Mouse (Mus musculus): ENCODE measurements around the gene Apex2. TPM values are rescaled to one million over a fixed set of nuclear protein-coding genes. Genes with fewer than 3 reads are reported as not detected.
A peak's percentile ranks its signal among the peaks of the same experiment; 100 is the strongest.

Apex2 gene
- 20.2 and 21.1 TPM in 2 replicates for polyA plus RNA-seq (2014; fragmentation: Nextera tagmentation; extraction: Ambion mirVana)

DNA sequence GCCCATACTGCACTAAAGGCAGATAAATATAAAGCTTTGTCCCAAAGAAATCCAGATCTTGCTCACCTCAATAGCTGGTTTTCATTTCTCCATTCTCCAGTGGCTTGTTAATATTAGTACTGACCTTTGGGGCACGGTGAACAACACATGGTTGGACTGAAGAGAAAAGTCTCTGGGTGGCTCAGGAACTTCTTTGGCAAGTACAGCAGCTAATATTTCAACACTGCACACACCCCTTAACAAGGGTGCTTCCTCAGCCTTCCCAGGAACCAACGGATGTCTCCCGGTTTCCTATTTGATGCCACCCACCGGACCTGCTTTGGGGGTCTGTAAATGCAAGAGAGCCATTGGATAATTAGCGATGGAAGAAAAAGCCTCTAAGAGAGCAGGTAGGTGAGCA lies at the start of gene Apex2:
Apex2 (minus strand) TSS at position 173 of the 400 bp plus-strand sequence.
- no peaks in the 10 kb centered on the region for H3K27me3 ChIP-seq (ENCODE audit: control insufficient read depth, insufficient read depth, low read length)
- no peak within 1 kb of the TSS for H3K27ac ChIP-seq (ENCODE audit: low read depth, low read length)
- H3K36me3 ChIP-seq (ENCODE audit: control insufficient read depth, insufficient read depth, low read length): peaks cover 5% of the 10 kb centered on the region; the same call in 1 of the 2 replicates
- H3K9ac ChIP-seq (ENCODE audit: low read length): no peak within 1 kb of the TSS
- no peaks in the 10 kb centered on the region for H3K9me3 ChIP-seq (ENCODE audit: control insufficient read depth, low read length)
- no peak within 1 kb of the TSS for H3K4me2 ChIP-seq
- DNase-seq (ENCODE audit: low spot score, missing footprints) (no peak), ATAC-seq (ENCODE audit: low FRiP score) (no peak)
- no peaks in the 10 kb centered on the region for H3K4me1 ChIP-seq (ENCODE audit: control insufficient read depth, insufficient read depth, low read length)
- H3K4me3 ChIP-seq (ENCODE audit: low read depth, low read length): no peak within 1 kb of the TSS
- WGBS: 77% methylated on average over 5 of the region's 5 CpGs

GRCm38 (mm10) chrX:150636421-150636820 lies 46.8 kb upstream of the Apex2 start:
- Histone ChIP-seq H3K27ac (ENCODE audit: low read depth, low read length) (no peak overlapping the region), H3K4me2 (no peak overlapping the region), H3K9me3 (ENCODE audit: control insufficient read depth, low read length) (no peaks in the 10 kb centered on the region), H3K9ac (ENCODE audit: low read length) (no peak overlapping the region), H3K27me3 (ENCODE audit: control insufficient read depth, insufficient read depth, low read length) (no peaks in the 10 kb centered on the region), H3K4me3 (ENCODE audit: low read depth, low read length) (no peak overlapping the region), H3K4me1 (ENCODE audit: control insufficient read depth, insufficient read depth, low read length) (no peaks in the 10 kb centered on the region), H3K36me3 (ENCODE audit: control insufficient read depth, insufficient read depth, low read length) (no peaks in the 10 kb centered on the region)
- 55% methylated on average over 1 of the region's 1 CpGs for WGBS
- ATAC-seq (ENCODE audit: low FRiP score): no peak
- DNase-seq (ENCODE audit: low spot score, missing footprints): no peak

DNA sequence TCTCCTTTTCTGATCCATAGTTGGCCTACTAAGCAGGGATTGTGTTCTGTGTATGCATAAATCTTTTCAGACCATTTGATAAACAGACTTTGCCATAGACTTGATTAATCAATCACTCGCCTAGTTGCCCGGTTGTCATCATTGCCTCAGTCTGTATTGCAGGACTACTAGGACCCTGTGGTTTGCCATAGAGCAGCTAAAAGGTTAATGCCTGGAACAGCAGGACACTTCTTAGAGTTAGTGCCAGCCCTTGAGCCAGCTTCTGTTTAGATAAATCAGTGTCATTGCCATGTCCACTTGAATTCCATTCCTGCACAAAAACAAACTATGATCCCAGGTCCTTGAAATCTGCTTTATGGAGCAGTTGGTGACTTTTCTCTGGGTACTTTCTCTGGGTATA lies 9.2 kb upstream of the Apex2 start:
- no peak for DNase-seq (ENCODE audit: low spot score, missing footprints)
- WGBS: 82% methylated on average over 2 of the region's 2 CpGs
- Histone ChIP-seq H3K27ac (ENCODE audit: low read depth, low read length) (no peak overlapping the region), H3K4me1 (ENCODE audit: control insufficient read depth, insufficient read depth, low read length) (no peaks in the 10 kb centered on the region), H3K9me3 (ENCODE audit: control insufficient read depth, low read length) (no peaks in the 10 kb centered on the region), H3K27me3 (ENCODE audit: control insufficient read depth, insufficient read depth, low read length) (no peaks in the 10 kb centered on the region), H3K4me2 (no peak overlapping the region), H3K9ac (ENCODE audit: low read length) (no peak overlapping the region), H3K4me3 (ENCODE audit: low read depth, low read length) (no peak overlapping the region), H3K36me3 (ENCODE audit: control insufficient read depth, insufficient read depth, low read length) (no peaks in the 10 kb centered on the region)
- no peak for ATAC-seq (ENCODE audit: low FRiP score)

DNA sequence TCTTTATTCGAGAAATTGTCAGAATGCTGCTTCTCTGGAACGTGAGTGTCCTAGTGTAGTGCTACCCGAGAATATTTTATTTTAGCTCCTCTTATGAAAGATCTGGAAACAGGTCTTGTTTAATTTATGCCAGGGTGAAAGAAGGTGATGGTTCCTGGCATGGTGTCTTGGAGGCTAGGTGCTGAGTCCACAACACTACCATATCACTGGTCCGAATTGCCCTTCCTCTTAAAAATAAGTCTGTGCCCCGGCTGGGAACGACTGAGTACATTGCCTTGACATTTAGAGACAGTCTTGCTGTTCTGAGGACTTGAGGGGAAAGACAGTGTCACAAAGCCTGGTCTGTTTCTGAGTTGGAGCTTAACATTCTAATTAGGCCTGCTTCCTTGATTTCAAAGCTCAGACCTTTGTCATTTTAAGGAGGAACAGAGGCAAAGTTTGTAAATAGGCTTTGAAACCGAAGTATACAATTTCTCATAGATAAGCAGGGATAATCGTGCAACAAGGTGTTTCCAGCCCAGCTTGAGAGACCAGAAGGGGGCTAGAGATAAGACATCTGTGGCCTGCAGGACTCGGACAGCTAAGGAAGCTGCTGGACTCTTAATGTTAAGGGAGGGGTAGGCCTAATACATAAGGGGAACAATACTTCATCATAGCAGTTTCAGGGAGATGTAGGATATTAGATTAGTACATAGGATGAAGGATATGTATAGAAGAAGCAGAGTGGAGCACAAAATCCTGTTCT lies 5.5 kb upstream of the Apex2 start:
- 82% methylated on average over 9 of the region's 9 CpGs for WGBS
- ATAC-seq (ENCODE audit: low FRiP score) (no peak), DNase-seq (ENCODE audit: low spot score, missing footprints) (no peak)
- H3K4me3 ChIP-seq (ENCODE audit: low read depth, low read length): no peak overlapping the region
- no peaks in the 10 kb centered on the region for H3K4me1 ChIP-seq (ENCODE audit: control insufficient read depth, insufficient read depth, low read length)
- H3K27me3 ChIP-seq (ENCODE audit: control insufficient read depth, insufficient read depth, low read length): no peaks in the 10 kb centered on the region
- no peak overlapping the region for H3K4me2 ChIP-seq
- H3K9me3 ChIP-seq (ENCODE audit: control insufficient read depth, low read length): no peaks in the 10 kb centered on the region
- H3K9ac ChIP-seq (ENCODE audit: low read length): no peak overlapping the region
- no peaks in the 10 kb centered on the region for H3K36me3 ChIP-seq (ENCODE audit: control insufficient read depth, insufficient read depth, low read length)
- no peak overlapping the region for H3K27ac ChIP-seq (ENCODE audit: low read depth, low read length)

GRCm38 (mm10) chrX:150594176-150594575 lies 4.5 kb upstream of the Apex2 start:
- ATAC-seq (ENCODE audit: low FRiP score): no peak

GRCm38 (mm10) chrX:150593266-150594035 lies 3.8 kb upstream of the Apex2 start:
- H3K9ac ChIP-seq (ENCODE audit: low read length): no peak overlapping the region
- no peak for DNase-seq (ENCODE audit: low spot score, missing footprints)
- H3K36me3 ChIP-seq (ENCODE audit: control insufficient read depth, insufficient read depth, low read length): no peaks in the 10 kb centered on the region
- H3K4me1 ChIP-seq (ENCODE audit: control insufficient read depth, insufficient read depth, low read length): no peaks in the 10 kb centered on the region
- no peak overlapping the region for H3K4me3 ChIP-seq (ENCODE audit: low read depth, low read length)
- WGBS: 82% methylated on average over 12 of the region's 12 CpGs
- no peak overlapping the region for H3K4me2 ChIP-seq
- ATAC-seq (ENCODE audit: low FRiP score): no peak
- no peaks in the 10 kb centered on the region for H3K27me3 ChIP-seq (ENCODE audit: control insufficient read depth, insufficient read depth, low read length)
- H3K9me3 ChIP-seq (ENCODE audit: control insufficient read depth, low read length): no peaks in the 10 kb centered on the region
- no peak overlapping the region for H3K27ac ChIP-seq (ENCODE audit: low read depth, low read length)

More at GRCm38 (mm10) chrX:150594176-150594575, 4.5 kb upstream of the Apex2 start:
- H3K4me3 ChIP-seq (ENCODE audit: low read depth, low read length): no peak overlapping the region
- H3K27me3 ChIP-seq (ENCODE audit: control insufficient read depth, insufficient read depth, low read length): no peaks in the 10 kb centered on the region
- H3K27ac ChIP-seq (ENCODE audit: low read depth, low read length): no peak overlapping the region
- no peak overlapping the region for H3K9ac ChIP-seq (ENCODE audit: low read length)
- H3K4me1 ChIP-seq (ENCODE audit: control insufficient read depth, insufficient read depth, low read length): no peaks in the 10 kb centered on the region
- WGBS: 79% methylated on average over 3 of the region's 3 CpGs
- no peak for DNase-seq (ENCODE audit: low spot score, missing footprints)
- no peak overlapping the region for H3K4me2 ChIP-seq
- no peaks in the 10 kb centered on the region for H3K9me3 ChIP-seq (ENCODE audit: control insufficient read depth, low read length)
- no peaks in the 10 kb centered on the region for H3K36me3 ChIP-seq (ENCODE audit: control insufficient read depth, insufficient read depth, low read length)

- H3K27ac ChIP-seq (ENCODE audit: low read depth, low read length): peak within 1 kb of the TSS; percentile 54
- H3K4me1 ChIP-seq (ENCODE audit: control insufficient read depth, insufficient read depth, low read length): no peaks in the 10 kb centered on the region
- peak within 1 kb of the TSS; percentile 48 for H3K4me2 ChIP-seq
- peak within 1 kb of the TSS; percentile 45 for H3K4me3 ChIP-seq (ENCODE audit: low read depth, low read length)
- peaks cover 5% of the 10 kb centered on the region; the same call in 1 of the 2 replicates for H3K36me3 ChIP-seq (ENCODE audit: control insufficient read depth, insufficient read depth, low read length)
- ATAC-seq (ENCODE audit: low FRiP score) (peak; percentile 93), DNase-seq (ENCODE audit: low spot score, missing footprints) (peak; percentile 92)
- H3K27me3 ChIP-seq (ENCODE audit: control insufficient read depth, insufficient read depth, low read length): no peaks in the 10 kb centered on the region
- no peaks in the 10 kb centered on the region for H3K9me3 ChIP-seq (ENCODE audit: control insufficient read depth, low read length)
- WGBS: 17% methylated on average over 35 of the region's 35 CpGs
- H3K9ac ChIP-seq (ENCODE audit: low read length): peak within 1 kb of the TSS; percentile 56
These were observed 1.5 kb downstream of the Apex2 start, which contains the start of gene Pfkfb1 for GRCm38 (mm10) chrX:150588023-150588764. Pfkfb1 (plus strand) TSS chrX:150588229.

DNA sequence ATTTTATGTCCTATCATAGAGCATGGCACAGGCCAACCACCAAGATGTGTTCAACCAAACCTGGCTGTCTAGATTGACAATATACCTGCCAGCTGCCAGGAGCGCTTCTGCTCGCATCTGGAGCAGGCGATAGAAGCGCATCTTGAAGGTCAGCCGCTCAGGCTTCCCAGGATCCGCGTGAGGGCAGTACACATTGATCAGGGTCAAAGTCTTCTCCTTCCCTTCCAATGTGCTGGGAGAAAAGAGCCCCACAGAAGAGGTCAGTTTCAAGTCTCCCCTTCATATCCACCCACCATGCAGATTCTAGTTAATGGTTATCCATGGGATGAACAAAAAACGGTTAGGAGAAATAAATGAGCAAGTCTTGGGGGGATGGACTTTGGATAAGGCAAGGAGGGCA lies 4.6 kb downstream of the Apex2 start:
- Histone ChIP-seq H3K9ac (ENCODE audit: low read length) (no peak overlapping the region), H3K27me3 (ENCODE audit: control insufficient read depth, insufficient read depth, low read length) (no peaks in the 10 kb centered on the region), H3K27ac (ENCODE audit: low read depth, low read length) (no peak overlapping the region), H3K4me2 (no peak overlapping the region), H3K9me3 (ENCODE audit: control insufficient read depth, low read length) (no peaks in the 10 kb centered on the region), H3K4me1 (ENCODE audit: control insufficient read depth, insufficient read depth, low read length) (no peaks in the 10 kb centered on the region), H3K4me3 (ENCODE audit: low read depth, low read length) (no peak overlapping the region), H3K36me3 (ENCODE audit: control insufficient read depth, insufficient read depth, low read length) (peaks cover 10% of the 10 kb centered on the region; the same call in 1 of the 2 replicates)
- no peak for ATAC-seq (ENCODE audit: low FRiP score)
- no peak for DNase-seq (ENCODE audit: low spot score, missing footprints)
- 94% methylated on average over 8 of the region's 8 CpGs for WGBS
